Mouse (Mus musculus) midbrain, embryonic 13.5 days (tissue): ENCODE results near the gene H2-T3. TPM values are rescaled to one million over a fixed set of nuclear protein-coding genes. Genes with fewer than 3 reads are reported as not detected.
A peak's percentile ranks its signal among the peaks of the same experiment; 100 is the strongest.
"Not testable (repeated sequence)": the region's sequence is repeated elsewhere in the genome, so short reads cannot be mapped to it uniquely, and the experiment has no call there.

ENCODE experiments used
- ATAC-seq: fragments of 200-750 bp; cut with Nextera tagmentation; 2 replicates; pipeline ENCODE4 v1.8.0; 2017; ENCODE audit warnings: mild to moderate bottlenecking, moderate TSS enrichment, moderate library complexity
- H3K27ac ChIP-seq: fragments of 300-500 bp; sonication (generic); 2 replicates; pipeline ENCODE4 v1.5.1; 2015; ENCODE audit warnings: inconsistent platforms, mild to moderate bottlenecking, moderate library complexity
- H3K27me3 ChIP-seq: fragments of 300-500 bp; sonication (generic); 2 replicates; pipeline ENCODE4 v1.6.1; 2015; ENCODE audit warnings: mild to moderate bottlenecking, inconsistent platforms
- H3K36me3 ChIP-seq: fragments of 300-500 bp; sonication (generic); 2 replicates; pipeline ENCODE4 v1.6.1; 2015; ENCODE audit warnings: mild to moderate bottlenecking, inconsistent platforms
- H3K4me1 ChIP-seq: fragments of 300-500 bp; sonication (generic); replicated peaks from 2 replicates; pipeline ENCODE4 v1.6.1; 2015; ENCODE audit warnings: inconsistent platforms
- H3K4me2 ChIP-seq: fragments of 300-500 bp; sonication (generic); replicated peaks from 2 replicates; pipeline ENCODE4 v1.6.1; 2015; ENCODE audit warnings: moderate library complexity, mild to moderate bottlenecking, inconsistent platforms
- H3K4me3 ChIP-seq: fragments of 300-500 bp; sonication (generic); replicated peaks from 2 replicates; pipeline ENCODE4 v1.5.1; 2015; ENCODE audit warnings: mild to moderate bottlenecking, inconsistent platforms
- H3K9ac ChIP-seq: fragments of 300-500 bp; sonication (generic); replicated peaks from 2 replicates; pipeline ENCODE4 v1.6.1; 2015; ENCODE audit warnings: mild to moderate bottlenecking, inconsistent platforms
- H3K9me3 ChIP-seq: fragments of 300-500 bp; sonication (generic); 2 replicates; pipeline ENCODE4 v1.6.1; 2016; ENCODE audit warnings: mild to moderate bottlenecking, inconsistent platforms
- whole genome bisulfite sequencing: fragments of 180-500 bp; shearing (Covaris S2); methylation state at CpG from one replicate; pipeline ENCODE4 v1.1.7; 2015; 5-methylcytosine and 5-hydroxymethylcytosine counted together
- polyA plus RNA-seq: library from polyadenylated mRNA; unstranded; fragments of >200 nt; fragmentation: Nextera tagmentation; extraction: Ambion mirVana; gene quantifications from 2 replicates; pipeline ENCODE4 v1.2.1, GENCODE M21; 2015

Gene H2-T3
- not detected in 2 replicates for polyA plus RNA-seq

DNA sequence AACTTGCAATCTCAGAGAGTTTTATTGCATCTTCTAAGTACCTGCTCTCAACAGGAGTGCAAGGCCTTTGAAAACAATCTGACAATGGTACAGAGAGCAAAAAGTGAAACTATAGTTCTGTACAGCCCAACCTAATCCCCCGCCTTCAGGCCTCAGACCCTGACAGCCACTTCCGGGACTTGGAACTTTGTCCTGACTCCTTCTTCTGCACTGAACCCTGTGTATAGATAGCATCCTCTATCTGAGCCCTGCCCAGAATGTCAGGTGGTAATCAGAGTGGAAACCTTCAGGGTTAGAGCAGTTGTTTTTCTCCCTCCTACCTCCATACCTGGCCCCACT, at the start of gene H2-T3:
Gene H2-T3 (minus strand): TSS at position 119 of the 339 bp plus-strand sequence.
- Histone ChIP-seq H3K9me3 (no peaks in the 10 kb centered on the region), H3K4me1 (no peaks in the 10 kb centered on the region), H3K4me3 (no peak within 1 kb of the TSS), H3K27me3 (peaks cover 31% of the 10 kb centered on the region), H3K36me3 (no peaks in the 10 kb centered on the region), H3K9ac (no peak within 1 kb of the TSS), H3K27ac (no peak within 1 kb of the TSS), H3K4me2 (no peak within 1 kb of the TSS)
- WGBS = 75% methylated on average over 2 of the region's 2 CpGs
- no peak for ATAC-seq

DNA sequence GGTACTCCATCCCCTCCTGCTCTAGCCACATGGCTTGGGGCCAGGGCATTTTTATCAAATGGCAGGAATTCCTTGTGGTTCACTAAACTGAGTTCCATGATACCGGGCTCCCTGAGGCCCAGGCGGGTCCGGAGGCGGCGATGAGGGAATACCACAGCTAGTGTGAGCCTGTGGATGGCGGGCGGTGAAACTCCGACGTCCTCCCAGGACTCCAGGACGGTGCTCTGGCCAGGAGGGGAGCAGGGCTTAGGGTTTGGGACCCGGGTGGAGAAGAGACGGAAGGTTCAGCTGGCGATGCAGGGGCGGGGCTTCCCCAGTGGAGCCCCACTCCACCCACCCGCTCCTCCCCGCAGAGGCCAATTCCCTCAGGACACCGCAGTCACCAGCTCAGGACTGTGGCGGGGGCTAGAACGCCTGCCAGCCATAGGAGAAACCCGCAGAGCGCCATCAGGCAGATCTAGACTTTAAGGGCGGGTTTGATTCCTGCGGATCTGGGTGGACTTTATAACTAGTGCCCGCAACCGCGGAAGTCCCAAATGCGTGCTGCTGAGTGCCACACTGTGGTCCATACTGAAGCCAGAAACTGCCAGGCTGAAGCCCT, 47.3 kb upstream of the H2-T3 start:
- Histone ChIP-seq H3K9me3 (no peaks in the 10 kb centered on the region), H3K4me3 (peak overlapping the region; percentile 31), H3K4me1 (peaks cover 5% of the 10 kb centered on the region), H3K27ac (no peak overlapping the region), H3K27me3 (peaks cover 26% of the 10 kb centered on the region), H3K36me3 (no peaks in the 10 kb centered on the region), H3K9ac (peak overlapping the region; percentile 59), H3K4me2 (peak overlapping the region; percentile 51)
- peak; percentile 56; the same call in 1 of the 2 replicates for ATAC-seq
- whole genome bisulfite sequencing = 4% methylated on average over 27 of the region's 27 CpGs

DNA sequence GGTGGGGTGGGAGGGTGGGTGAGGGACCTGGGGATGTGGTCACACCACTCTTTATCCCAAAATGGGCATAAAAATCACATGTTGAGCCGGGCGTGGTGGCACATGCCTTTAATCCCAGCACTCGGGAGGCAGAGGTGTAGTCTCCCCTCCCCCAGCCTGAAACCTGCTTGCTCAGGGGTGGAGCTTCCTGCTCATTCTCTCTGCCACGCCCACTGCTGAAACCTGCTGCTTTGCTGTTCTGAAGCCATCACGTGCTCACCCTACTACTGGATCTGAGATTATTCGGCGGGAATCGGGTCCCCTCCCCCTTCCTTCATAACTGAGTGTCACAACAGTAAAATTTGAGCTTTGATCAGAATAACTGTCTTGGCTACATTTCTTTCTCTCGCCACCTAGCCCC, 45.2 kb upstream of the H2-T3 start:
- not testable (repeated sequence) for H3K27ac ChIP-seq, H3K9ac ChIP-seq, H3K4me1 ChIP-seq, H3K4me2 ChIP-seq, H3K36me3 ChIP-seq, H3K4me3 ChIP-seq, ATAC-seq, H3K9me3 ChIP-seq
- H3K27me3 ChIP-seq = peaks cover 32% of the 10 kb centered on the region
- WGBS = 42% methylated on average over 9 of the region's 9 CpGs

- Histone ChIP-seq H3K4me2 (no peak overlapping the region), H3K9ac (no peak overlapping the region), H3K4me3 (no peak overlapping the region), H3K27me3 (peaks cover 45% of the 10 kb centered on the region), H3K4me1 (peaks cover 5% of the 10 kb centered on the region), H3K27ac (no peak overlapping the region), H3K9me3 (no peaks in the 10 kb centered on the region), H3K36me3 (no peaks in the 10 kb centered on the region)
- no peak for ATAC-seq
- 84% methylated on average over 5 of the region's 5 CpGs for WGBS
Measured at GRCm38 (mm10) chr17:36233572-36233971, 43.5 kb upstream of the H2-T3 start.

DNA sequence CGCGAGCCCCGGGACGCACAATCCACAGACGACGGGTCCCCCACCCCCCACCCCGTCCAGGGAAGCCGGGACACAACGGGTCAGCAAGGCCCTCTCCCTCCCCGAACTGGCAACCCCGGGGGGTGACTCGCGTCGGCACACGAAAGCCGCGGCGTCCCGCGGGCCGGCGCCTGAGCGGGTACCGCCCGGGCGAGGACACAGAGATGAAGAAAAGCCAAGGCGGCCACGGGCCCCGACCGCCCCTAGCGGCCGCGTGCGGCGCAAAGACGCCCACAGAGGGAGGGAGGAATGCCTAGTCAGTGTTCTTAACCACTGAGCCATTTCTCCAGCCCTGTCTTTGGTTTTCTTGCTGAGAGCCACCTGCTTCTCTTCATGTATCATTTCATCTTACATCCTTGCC, 41.2 kb upstream of the H2-T3 start:
- H3K9me3 ChIP-seq = no peaks in the 10 kb centered on the region
- H3K27me3 ChIP-seq = peaks cover 47% of the 10 kb centered on the region
- H3K4me1 ChIP-seq = no peaks in the 10 kb centered on the region
- no peak overlapping the region for H3K4me2 ChIP-seq
- H3K4me3 ChIP-seq = no peak overlapping the region
- H3K27ac ChIP-seq = no peak overlapping the region
- H3K9ac ChIP-seq = no peak overlapping the region
- 9% methylated on average over 36 of the region's 36 CpGs for WGBS
- ATAC-seq = no peak
- no peaks in the 10 kb centered on the region for H3K36me3 ChIP-seq

DNA sequence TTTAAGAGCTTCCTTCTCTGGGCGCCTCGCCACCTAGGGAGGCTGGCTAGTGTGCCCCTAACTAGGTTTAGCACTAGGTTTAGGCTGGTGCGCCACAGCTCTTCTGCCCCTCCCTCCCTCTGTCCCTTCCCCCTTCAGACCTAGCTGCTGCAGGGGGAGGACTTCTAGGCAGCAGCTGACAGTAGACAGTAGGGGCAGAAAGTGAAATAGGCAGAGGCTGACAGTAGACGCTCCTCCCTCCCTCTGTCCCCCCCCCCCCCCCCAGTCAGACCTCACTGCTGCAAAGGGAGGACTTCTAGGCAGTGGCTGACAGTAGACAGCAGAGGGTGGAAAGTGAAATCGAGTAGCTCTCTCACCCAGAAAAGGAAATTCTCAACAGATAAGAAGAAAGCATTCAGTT, 39.0 kb upstream of the H2-T3 start:
- no peaks in the 10 kb centered on the region for H3K36me3 ChIP-seq
- no peaks in the 10 kb centered on the region for H3K4me1 ChIP-seq
- no peak for ATAC-seq
- H3K9ac ChIP-seq = no peak overlapping the region
- WGBS = 11% methylated on average over 5 of the region's 5 CpGs
- H3K27ac ChIP-seq = no peak overlapping the region
- no peaks in the 10 kb centered on the region for H3K9me3 ChIP-seq
- H3K4me3 ChIP-seq = no peak overlapping the region
- H3K4me2 ChIP-seq = no peak overlapping the region
- H3K27me3 ChIP-seq = peaks cover 62% of the 10 kb centered on the region

GRCm38 (mm10) chr17:36226921-36227320, 36.8 kb upstream of the H2-T3 start:
- no peak overlapping the region for H3K27ac ChIP-seq
- H3K4me3 ChIP-seq = no peak overlapping the region
- no peak overlapping the region for H3K9ac ChIP-seq
- WGBS = 25% methylated on average over 8 of the region's 8 CpGs
- peaks cover 63% of the 10 kb centered on the region for H3K27me3 ChIP-seq
- ATAC-seq = no peak
- H3K9me3 ChIP-seq = no peaks in the 10 kb centered on the region
- no peaks in the 10 kb centered on the region for H3K4me1 ChIP-seq
- H3K36me3 ChIP-seq = no peaks in the 10 kb centered on the region
- no peak overlapping the region for H3K4me2 ChIP-seq

GRCm38 (mm10) chr17:36225231-36225824, 35.2 kb upstream of the H2-T3 start:
- Histone ChIP-seq H3K9me3 (no peaks in the 10 kb centered on the region), H3K4me3 (no peak overlapping the region), H3K27ac (no peak overlapping the region), H3K4me1 (no peaks in the 10 kb centered on the region), H3K9ac (no peak overlapping the region), H3K36me3 (no peaks in the 10 kb centered on the region), H3K27me3 (peaks cover 58% of the 10 kb centered on the region), H3K4me2 (0 out of 2 replicates have a peak overlapping the region, but pooled peaks have one; percentile 5)
- ATAC-seq = no peak
- 11% methylated on average over 9 of the region's 9 CpGs for WGBS

GRCm38 (mm10) chr17:36224451-36224850, 34.4 kb upstream of the H2-T3 start:
- no peak overlapping the region for H3K4me2 ChIP-seq
- no peaks in the 10 kb centered on the region for H3K36me3 ChIP-seq
- ATAC-seq = no peak
- peaks cover 50% of the 10 kb centered on the region for H3K27me3 ChIP-seq
- WGBS = 55% methylated on average over 3 of the region's 3 CpGs
- no peaks in the 10 kb centered on the region for H3K9me3 ChIP-seq
- no peak overlapping the region for H3K27ac ChIP-seq
- no peak overlapping the region for H3K9ac ChIP-seq
- H3K4me1 ChIP-seq = no peaks in the 10 kb centered on the region
- no peak overlapping the region for H3K4me3 ChIP-seq

GRCm38 (mm10) chr17:36218594-36219155, 28.6 kb upstream of the H2-T3 start:
- H3K27me3 ChIP-seq = peaks cover 55% of the 10 kb centered on the region
- H3K4me2 ChIP-seq = no peak overlapping the region
- no peak for ATAC-seq
- H3K9ac ChIP-seq = no peak overlapping the region
- no peaks in the 10 kb centered on the region for H3K36me3 ChIP-seq
- no peak overlapping the region for H3K27ac ChIP-seq
- no peaks in the 10 kb centered on the region for H3K9me3 ChIP-seq
- H3K4me1 ChIP-seq = no peaks in the 10 kb centered on the region
- 56% methylated on average over 5 of the region's 5 CpGs for WGBS
- no peak overlapping the region for H3K4me3 ChIP-seq

- H3K9ac ChIP-seq = no peak overlapping the region
- H3K36me3 ChIP-seq = no peaks in the 10 kb centered on the region
- no peaks in the 10 kb centered on the region for H3K4me1 ChIP-seq
- H3K9me3 ChIP-seq = no peaks in the 10 kb centered on the region
- no peak overlapping the region for H3K4me2 ChIP-seq
- no peak for ATAC-seq
- 3% methylated on average over 20 of the region's 20 CpGs for WGBS
- peaks cover 59% of the 10 kb centered on the region for H3K27me3 ChIP-seq
- H3K4me3 ChIP-seq = no peak overlapping the region
- H3K27ac ChIP-seq = no peak overlapping the region
Measured at GRCm38 (mm10) chr17:36215586-36215985, 25.5 kb upstream of the H2-T3 start.

- Histone ChIP-seq H3K4me2 (no peak overlapping the region), H3K27ac (no peak overlapping the region), H3K4me3 (no peak overlapping the region), H3K9ac (no peak overlapping the region), H3K4me1 (peaks cover 9% of the 10 kb centered on the region), H3K36me3 (no peaks in the 10 kb centered on the region), H3K27me3 (peaks cover 65% of the 10 kb centered on the region), H3K9me3 (no peaks in the 10 kb centered on the region)
- ATAC-seq = no peak
Measured at GRCm38 (mm10) chr17:36206846-36207245, 16.8 kb upstream of the H2-T3 start.
